Mouse (Mus musculus) limb, embryonic 11.5 days (tissue): ENCODE data around the gene Armc10. TPM values are rescaled to one million over a fixed set of nuclear protein-coding genes. Genes with fewer than 3 reads are reported as not detected.

Experiments
- ATAC-seq: fragments of 200-750 bp; cut with Nextera tagmentation; 2 replicates; pipeline ENCODE4 v1.8.0; 2017; ENCODE audit warnings: low read depth; ENCODE audit not compliant: insufficient number of reproducible peaks, low FRiP score, low TSS enrichment
- DNase-seq: peaks from one replicate; pipeline ENCODE4 v3.0.0-alpha.2; 2015; ENCODE audit warnings: low spot score
- H3K27ac ChIP-seq: fragments of 300-500 bp; sonication (generic); replicated peaks from 2 replicates; pipeline ENCODE4 v1.5.1; 2014; ENCODE audit warnings: low read depth, mild to moderate bottlenecking, low read length
- H3K27me3 ChIP-seq: fragments of 300-500 bp; sonication (generic); 2 replicates; pipeline ENCODE4 v1.6.1; 2014; ENCODE audit warnings: mild to moderate bottlenecking, low read length, mixed read lengths; ENCODE audit not compliant: control insufficient read depth, insufficient read depth
- H3K36me3 ChIP-seq: fragments of 300-500 bp; sonication (generic); 2 replicates; pipeline ENCODE4 v1.6.1; 2014; ENCODE audit warnings: mild to moderate bottlenecking, low read length, moderate library complexity, mixed read lengths; ENCODE audit not compliant: control insufficient read depth, insufficient read depth
- H3K4me1 ChIP-seq: fragments of 300-500 bp; sonication (generic); 2 replicates; pipeline ENCODE4 v1.6.1; 2014; ENCODE audit warnings: low read length, mixed read lengths; ENCODE audit not compliant: control insufficient read depth, insufficient read depth
- H3K4me2 ChIP-seq: fragments of 300-500 bp; sonication (generic); 2 replicates; pipeline ENCODE4 v1.6.1; 2014; ENCODE audit warnings: low read depth, mild to moderate bottlenecking, moderate library complexity; ENCODE audit not compliant: severe bottlenecking
- H3K4me3 ChIP-seq: fragments of 300-500 bp; sonication (generic); 2 replicates; pipeline ENCODE4 v1.5.1; 2014; ENCODE audit warnings: low read depth, low read length
- H3K9ac ChIP-seq: fragments of 300-500 bp; sonication (generic); 2 replicates; pipeline ENCODE4 v1.6.1; 2014; ENCODE audit warnings: mild to moderate bottlenecking, low read length
- H3K9me3 ChIP-seq: fragments of 300-500 bp; sonication (generic); 2 replicates; pipeline ENCODE4 v1.6.1; 2016; ENCODE audit warnings: low read length; ENCODE audit not compliant: control insufficient read depth
- WGBS: fragments of 180-500 bp; shearing (Covaris S2); extraction: QIAGEN DNeasy Blood & Tissue Kit; methylation state at CpG from one replicate; pipeline ENCODE4 v1.1.7; 2014; 5-methylcytosine and 5-hydroxymethylcytosine counted together
- polyA plus RNA-seq: library from polyadenylated mRNA; unstranded; fragments of >200 nt; fragmentation: Nextera tagmentation; extraction: Ambion mirVana; gene quantifications from 2 replicates; pipeline ENCODE4 v1.2.1, GENCODE M21; 2014

Gene Armc10
- polyA plus RNA-seq, 1 experiment from 2014 or later: 91.9 TPM

DNA sequence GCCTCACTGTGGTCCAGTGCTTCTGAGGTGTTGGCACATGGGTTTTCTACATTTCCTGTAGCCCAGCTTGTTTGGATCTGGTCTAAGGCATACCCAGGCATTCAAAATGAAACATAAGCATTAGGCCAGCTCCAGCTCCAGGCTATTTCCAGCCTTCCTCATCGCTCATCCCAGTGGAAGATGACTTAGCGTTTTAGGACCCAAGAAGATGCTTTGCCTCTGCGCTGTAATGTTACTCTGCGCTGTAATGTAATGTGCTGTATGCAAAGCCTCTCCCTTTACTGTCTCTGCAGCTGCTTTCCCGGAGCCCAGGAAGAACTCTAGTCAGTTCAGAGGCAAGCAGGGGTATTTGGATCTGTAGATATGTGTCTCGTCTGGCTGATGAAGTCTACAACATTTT, 12.4 kb downstream of the Armc10 start:
- Histone ChIP-seq H3K27me3 (no peaks in the 10 kb centered on the region), H3K9me3 (no peaks in the 10 kb centered on the region), H3K4me1 (no peaks in the 10 kb centered on the region), H3K27ac (no peak overlapping the region), H3K9ac (no peak overlapping the region), H3K36me3 (peaks cover 8% of the 10 kb centered on the region; the same call in 1 of the 2 replicates), H3K4me2 (no peak overlapping the region), H3K4me3 (no peak overlapping the region)
- 91% methylated on average over 6 of the region's 6 CpGs for WGBS
- DNase-seq: no peak
- no peak for ATAC-seq

DNA sequence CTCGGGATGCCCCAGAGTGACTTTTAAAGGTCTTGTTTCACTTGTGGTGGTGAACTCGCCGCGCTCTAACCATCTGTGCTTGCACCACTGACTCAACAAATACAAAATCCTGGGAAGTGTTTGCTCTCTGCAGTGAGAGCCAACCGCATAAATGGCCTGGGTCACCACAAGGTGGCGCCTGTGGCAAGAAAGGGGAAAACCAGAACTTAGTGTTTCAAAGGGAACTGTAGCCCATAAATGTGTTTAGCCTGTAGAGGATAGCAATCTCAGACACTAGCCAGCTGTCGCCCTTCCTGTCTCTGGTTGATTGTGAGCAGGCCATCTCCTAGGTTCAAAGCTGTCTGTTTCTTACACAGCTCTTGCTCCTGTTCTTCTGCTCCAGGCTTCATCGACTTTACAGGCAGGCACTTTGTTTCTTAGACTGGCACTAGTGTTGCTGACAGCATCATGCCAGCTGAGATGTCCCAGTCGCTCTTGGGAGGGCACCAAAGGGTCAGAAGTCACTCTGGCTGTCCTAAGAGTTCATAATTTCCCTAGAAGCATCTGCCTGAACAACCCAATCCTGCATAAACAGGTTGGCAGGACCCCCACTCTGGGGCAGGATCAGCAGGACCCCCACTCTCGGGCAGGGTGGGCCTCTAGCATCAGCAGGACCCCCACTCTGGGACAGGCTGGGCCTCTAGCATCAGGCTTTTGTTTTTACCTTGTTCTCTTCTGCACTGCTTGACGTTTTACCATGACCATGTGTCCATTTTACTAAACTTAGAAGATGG, 13.2 kb downstream of the Armc10 start:
- Histone ChIP-seq H3K4me1 (no peaks in the 10 kb centered on the region), H3K9ac (no peak overlapping the region), H3K36me3 (peaks cover 6% of the 10 kb centered on the region; the same call in 1 of the 2 replicates), H3K4me2 (no peak overlapping the region), H3K27ac (no peak overlapping the region), H3K4me3 (no peak overlapping the region), H3K9me3 (no peaks in the 10 kb centered on the region), H3K27me3 (no peaks in the 10 kb centered on the region)
- WGBS: 54% methylated on average over 11 of the region's 11 CpGs
- peak; percentile 83 for DNase-seq
- ATAC-seq: peak; percentile 54; the same call in 1 of the 2 replicates

DNA sequence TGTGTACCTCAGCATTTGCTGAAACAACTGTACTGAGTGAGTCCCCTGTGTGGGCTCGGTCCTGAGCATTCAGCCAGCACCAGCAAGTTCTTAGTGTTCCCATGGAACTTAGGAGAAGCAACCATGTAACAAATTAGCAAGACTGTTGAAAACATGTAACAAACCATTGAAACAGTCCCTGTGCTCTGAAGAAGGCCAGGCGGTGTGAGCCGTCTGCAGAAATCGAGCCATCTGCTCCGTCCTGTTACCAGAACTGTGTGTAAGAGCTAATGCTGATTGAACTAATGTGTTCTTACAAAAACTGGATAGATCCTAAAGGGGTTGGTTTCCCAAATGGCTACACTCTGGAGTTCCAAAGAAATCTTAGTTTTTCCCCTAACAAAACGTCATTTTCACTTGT, 15.2 kb downstream of the Armc10 start:
- no peaks in the 10 kb centered on the region for H3K27me3 ChIP-seq
- no peak overlapping the region for H3K9ac ChIP-seq
- H3K9me3 ChIP-seq: no peaks in the 10 kb centered on the region
- H3K27ac ChIP-seq: no peak overlapping the region
- no peaks in the 10 kb centered on the region for H3K4me1 ChIP-seq
- ATAC-seq (no peak), DNase-seq (no peak)
- H3K4me3 ChIP-seq: no peak overlapping the region
- H3K36me3 ChIP-seq: peaks cover 2% of the 10 kb centered on the region; the same call in 1 of the 2 replicates
- WGBS: 89% methylated on average over 6 of the region's 6 CpGs
- no peak overlapping the region for H3K4me2 ChIP-seq

DNA sequence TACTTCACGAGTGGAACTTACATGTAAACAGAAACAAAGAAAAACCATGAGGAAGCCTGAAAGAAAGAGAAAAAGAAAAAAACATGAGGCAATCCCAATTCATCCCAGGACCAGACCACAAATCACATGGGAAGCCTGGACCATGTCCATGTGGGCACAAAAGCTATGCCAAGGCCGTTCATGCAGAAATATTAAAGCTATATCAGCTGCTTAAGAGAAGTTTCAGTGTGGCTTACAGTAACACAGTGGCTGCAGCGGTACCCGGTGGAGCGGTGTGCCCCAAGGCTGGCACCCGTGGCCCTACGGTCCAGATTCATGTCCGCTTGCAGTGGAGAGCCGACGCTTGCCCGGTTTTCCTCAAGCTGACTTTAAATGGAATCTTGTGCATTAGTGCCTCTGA, 17.5 kb downstream of the Armc10 start:
- no peaks in the 10 kb centered on the region for H3K9me3 ChIP-seq
- no peak for DNase-seq
- 95% methylated on average over 11 of the region's 11 CpGs for whole genome bisulfite sequencing
- no peaks in the 10 kb centered on the region for H3K27me3 ChIP-seq
- peaks cover 8% of the 10 kb centered on the region; the same call in 1 of the 2 replicates for H3K4me1 ChIP-seq
- H3K36me3 ChIP-seq: peaks cover 2% of the 10 kb centered on the region; the same call in 1 of the 2 replicates
- H3K4me2 ChIP-seq: no peak overlapping the region
- no peak overlapping the region for H3K9ac ChIP-seq
- H3K4me3 ChIP-seq: no peak overlapping the region
- H3K27ac ChIP-seq: no peak overlapping the region
- ATAC-seq: no peak

DNA sequence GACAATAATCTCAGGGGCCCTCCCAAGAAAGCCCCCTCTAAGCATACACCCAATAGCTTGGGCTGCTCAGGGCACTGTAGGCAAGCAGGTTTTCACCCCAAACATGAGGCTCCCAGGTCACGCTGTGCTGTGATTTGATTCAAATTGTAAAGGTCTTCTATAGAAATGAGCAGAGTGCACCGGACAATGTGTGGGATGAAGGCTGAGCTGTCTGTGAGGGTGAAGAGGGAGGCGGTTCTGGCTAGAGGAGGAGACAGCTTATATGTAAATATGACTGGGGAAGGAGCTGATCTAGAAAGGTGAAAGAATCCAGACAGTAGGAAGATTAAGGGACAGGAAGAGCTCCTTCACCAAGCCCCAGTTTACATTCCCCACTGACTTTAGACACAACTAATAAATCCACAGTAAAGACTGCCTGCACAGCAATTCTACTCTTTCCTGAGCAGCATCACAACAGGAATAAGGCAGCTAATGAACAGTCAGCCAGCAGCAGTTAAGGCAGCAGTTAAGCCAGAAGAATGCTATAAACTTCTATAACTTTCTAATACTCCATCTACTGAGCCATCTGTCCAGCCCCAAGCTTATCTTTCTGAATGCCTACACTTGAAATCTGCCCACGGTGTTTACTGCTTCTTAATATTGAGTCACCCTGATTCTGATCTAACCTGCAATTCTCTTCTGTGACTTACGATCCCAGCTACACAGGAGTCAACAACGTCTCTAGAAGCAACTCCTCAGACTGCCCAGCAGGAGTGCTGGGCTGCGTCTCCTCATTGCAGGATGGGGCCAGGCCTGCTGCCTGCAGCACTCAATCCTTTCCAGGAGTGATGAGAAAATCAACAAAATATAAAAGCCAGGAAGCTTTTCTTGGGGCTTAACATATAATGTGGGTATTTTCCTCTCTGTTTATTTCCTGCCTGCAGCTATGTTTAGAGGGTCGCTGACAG, 21.9 kb downstream of the Armc10 start:
- DNase-seq: no peak
- H3K27me3 ChIP-seq: no peaks in the 10 kb centered on the region
- WGBS: 45% methylated on average over 8 of the region's 8 CpGs
- H3K36me3 ChIP-seq: no peaks in the 10 kb centered on the region; the same call in 1 of the 2 replicates
- no peak overlapping the region for H3K9ac ChIP-seq
- H3K4me2 ChIP-seq: no peak overlapping the region
- H3K27ac ChIP-seq: 0 out of 2 replicates have a peak overlapping the region, but pooled peaks have one; percentile 10
- no peak for ATAC-seq
- H3K4me1 ChIP-seq: peaks cover 8% of the 10 kb centered on the region; the same call in 1 of the 2 replicates
- no peak overlapping the region for H3K4me3 ChIP-seq
- no peaks in the 10 kb centered on the region for H3K9me3 ChIP-seq

DNA sequence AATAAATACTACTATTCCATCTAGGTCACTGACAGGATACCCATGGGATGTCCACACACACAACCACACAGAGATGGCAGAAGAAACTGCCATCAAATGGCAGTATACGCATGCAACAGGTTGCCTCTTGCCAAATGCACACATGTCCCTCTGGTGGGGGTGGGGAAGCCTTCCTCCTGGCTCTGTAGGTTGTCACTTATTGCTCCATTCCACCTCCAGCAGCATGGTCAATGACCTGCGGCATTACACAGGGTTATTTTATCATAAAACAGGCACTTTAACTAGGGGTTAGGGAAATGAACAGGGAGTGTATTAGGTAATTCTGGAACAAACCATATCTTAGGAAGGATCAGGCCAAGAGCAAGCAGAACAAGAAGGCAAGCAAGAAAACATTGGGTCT, 23.7 kb downstream of the Armc10 start:
- no peaks in the 10 kb centered on the region for H3K9me3 ChIP-seq
- no peak overlapping the region for H3K9ac ChIP-seq
- no peak for DNase-seq
- no peak overlapping the region for H3K27ac ChIP-seq
- peaks cover 10% of the 10 kb centered on the region for H3K4me1 ChIP-seq
- H3K27me3 ChIP-seq: no peaks in the 10 kb centered on the region
- H3K36me3 ChIP-seq: no peaks in the 10 kb centered on the region
- no peak for ATAC-seq
- H3K4me2 ChIP-seq: no peak overlapping the region
- WGBS: 81% methylated on average over 2 of the region's 2 CpGs
- no peak overlapping the region for H3K4me3 ChIP-seq

DNA sequence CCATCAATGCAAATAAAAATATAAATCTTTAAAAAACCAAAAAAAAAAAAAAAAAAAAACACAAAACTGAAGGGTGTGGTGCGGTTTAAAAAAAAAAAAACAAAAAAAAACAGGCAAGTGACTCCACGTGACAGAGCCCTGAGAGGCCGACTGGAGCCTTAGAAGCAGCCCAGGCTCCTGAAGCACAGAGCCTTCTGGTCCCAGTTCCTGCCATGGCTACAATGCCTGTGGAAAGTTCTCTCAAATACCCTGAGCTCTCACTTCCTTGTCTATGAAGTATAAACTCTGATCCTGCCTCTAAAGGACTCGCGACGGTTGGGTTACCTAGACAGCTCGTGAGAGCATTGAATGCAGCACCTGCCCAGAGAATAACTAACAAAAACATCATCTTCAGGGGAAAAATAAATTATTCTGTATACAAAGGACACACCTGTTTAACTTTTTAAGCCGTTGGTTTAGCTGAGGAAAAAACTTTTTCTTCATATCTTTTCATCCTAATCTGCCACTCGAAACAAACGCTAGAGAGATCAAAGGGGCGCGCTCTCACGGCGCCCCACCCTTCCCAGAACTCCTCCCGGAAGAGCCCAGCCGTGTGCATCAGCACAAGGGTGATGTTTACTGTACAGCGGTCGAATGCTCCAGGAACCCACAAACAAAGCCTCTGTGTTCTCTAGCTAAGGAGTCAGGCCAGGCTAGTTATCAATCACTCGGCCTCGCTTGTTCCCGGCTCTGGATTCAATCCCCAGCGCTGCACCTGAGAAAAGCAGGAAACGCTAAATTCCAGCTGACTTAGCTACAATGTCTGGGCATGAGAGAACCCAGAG, 27.4 kb downstream of the Armc10 start:
- ATAC-seq: peak; percentile 67; the same call in 1 of the 2 replicates
- Histone ChIP-seq H3K36me3 (no peaks in the 10 kb centered on the region), H3K4me1 (peaks cover 5% of the 10 kb centered on the region; the same call in 1 of the 2 replicates), H3K4me2 (peak overlapping the region; percentile 15; the same call in 1 of the 2 replicates), H3K27me3 (no peaks in the 10 kb centered on the region), H3K9me3 (no peaks in the 10 kb centered on the region), H3K4me3 (no peak overlapping the region), H3K9ac (no peak overlapping the region), H3K27ac (peak overlapping the region; percentile 59)
- WGBS: 45% methylated on average over 23 of the region's 23 CpGs
- peak; percentile 67 for DNase-seq
